Mouse (Mus musculus) hematopoietic stem cell, adult 5-6 weeks (primary cell): ENCODE measurements around the gene Mau2. TPM values are rescaled to one million over a fixed set of nuclear protein-coding genes. Genes with fewer than 3 reads are reported as not detected.
"Not testable (repeated sequence)": the region's sequence is repeated elsewhere in the genome, so short reads cannot be mapped to it uniquely, and the experiment has no call there.

ENCODE experiments used
- ATAC-seq, 2 experiments: fragments of 125-278 bp in 1 of 2; replicated peaks in 1 of 2; 2 replicates each; pipeline ENCODE4 v1.8.0; 2016 to 2017; ENCODE audit warnings: inconsistent platforms in 2 of 2, mild to moderate bottlenecking in 2 of 2, moderate number of reproducible peaks in 2 of 2, low read depth in 1 of 2, moderate TSS enrichment in 1 of 2; ENCODE audit not compliant: low FRiP score in 2 of 2, poor library complexity in 2 of 2, severe bottlenecking in 2 of 2, insufficient read depth in 1 of 2, low TSS enrichment in 1 of 2
- total RNA-seq: library from RNA; stranded (forward); fragments of 172-1452, 232-1000 nt; gene quantifications from 2 replicates; pipeline ENCODE4 v1.2.3, GENCODE M21; 2017

The Mau2 gene
- 35.5 and 45.4 TPM in 2 replicates for total RNA-seq

DNA sequence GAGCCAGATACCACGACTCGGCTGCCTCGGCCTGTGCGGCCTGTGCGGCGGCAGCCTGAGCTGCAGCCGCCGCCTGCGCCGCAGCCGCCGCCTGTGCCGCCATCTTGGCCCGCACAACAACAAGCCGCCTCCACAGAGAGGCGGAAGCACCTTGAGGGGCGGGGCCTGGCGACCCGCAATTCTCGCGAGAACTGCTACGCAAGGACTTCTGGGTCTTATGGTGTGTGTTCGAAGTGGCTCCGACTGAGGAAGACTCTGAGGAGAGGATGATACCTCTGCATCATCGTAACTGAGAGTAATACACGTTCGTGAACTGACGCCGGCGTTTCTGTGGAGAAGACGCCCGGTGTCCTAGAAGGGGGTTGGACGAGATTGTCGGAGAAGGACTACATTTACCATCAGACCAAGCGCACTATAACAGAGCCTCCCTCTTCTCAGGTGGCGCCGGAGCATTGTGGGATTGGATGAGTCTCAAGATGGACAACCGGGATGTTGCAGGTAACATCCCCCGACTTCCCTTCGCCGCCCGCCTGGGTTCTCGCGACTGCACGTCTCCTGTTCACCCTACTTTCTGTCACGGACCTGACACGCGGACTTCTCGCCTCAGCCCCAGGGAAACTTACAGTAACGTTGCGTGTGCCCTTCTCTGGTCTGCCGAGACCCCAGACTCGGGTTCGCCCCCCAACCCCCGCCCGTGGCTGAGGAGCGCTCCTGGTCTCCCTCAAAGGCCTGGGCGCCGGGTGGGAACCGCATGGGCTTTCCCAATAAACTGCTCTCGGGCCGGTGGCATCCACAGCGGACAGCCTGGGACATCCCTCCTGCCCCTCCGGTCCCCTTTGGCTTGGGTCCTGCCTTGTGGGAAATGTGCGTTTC lies at the start of gene Mau2, which contains the start of gene Sugp1:
Gene Mau2 (minus strand): TSS at position 152 of the 873 bp plus-strand sequence.
Gene Sugp1 (plus strand): TSS at position 231 of the 873 bp plus-strand sequence.
- peak; percentile 95 to 96 for ATAC-seq

- ATAC-seq: no peak
Measured at GRCm38 (mm10) chr8:70089296-70089960, 46.9 kb upstream of the Mau2 start.

GRCm38 (mm10) chr8:70087836-70088650 lies 45.5 kb upstream of the Mau2 start:
- peak; percentile 13 to 30; a peak in 1 of 4 replicates for ATAC-seq

DNA sequence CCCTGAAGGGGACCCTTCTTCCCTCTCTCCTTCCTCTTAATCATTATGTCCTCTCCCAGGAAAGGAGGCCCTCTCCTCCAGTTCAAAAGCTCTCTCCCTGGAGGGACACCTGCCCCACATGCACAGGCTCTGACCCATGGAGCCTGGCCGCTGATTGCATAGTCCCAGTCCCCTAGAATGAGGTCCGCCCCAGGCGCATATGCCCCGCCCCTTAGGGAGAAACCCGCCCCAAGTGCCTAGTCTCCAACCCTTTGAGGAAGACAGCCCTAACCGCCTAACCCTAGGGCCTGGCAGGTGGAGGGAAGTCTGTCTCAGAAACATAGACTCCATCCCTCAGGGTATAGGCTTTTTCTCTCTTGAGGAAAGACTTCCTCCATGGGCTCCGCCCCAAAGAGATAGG lies 44.7 kb upstream of the Mau2 start:
- no peak for ATAC-seq

GRCm38 (mm10) chr8:70086151-70086550 lies 43.6 kb upstream of the Mau2 start:
- no peak for ATAC-seq

DNA sequence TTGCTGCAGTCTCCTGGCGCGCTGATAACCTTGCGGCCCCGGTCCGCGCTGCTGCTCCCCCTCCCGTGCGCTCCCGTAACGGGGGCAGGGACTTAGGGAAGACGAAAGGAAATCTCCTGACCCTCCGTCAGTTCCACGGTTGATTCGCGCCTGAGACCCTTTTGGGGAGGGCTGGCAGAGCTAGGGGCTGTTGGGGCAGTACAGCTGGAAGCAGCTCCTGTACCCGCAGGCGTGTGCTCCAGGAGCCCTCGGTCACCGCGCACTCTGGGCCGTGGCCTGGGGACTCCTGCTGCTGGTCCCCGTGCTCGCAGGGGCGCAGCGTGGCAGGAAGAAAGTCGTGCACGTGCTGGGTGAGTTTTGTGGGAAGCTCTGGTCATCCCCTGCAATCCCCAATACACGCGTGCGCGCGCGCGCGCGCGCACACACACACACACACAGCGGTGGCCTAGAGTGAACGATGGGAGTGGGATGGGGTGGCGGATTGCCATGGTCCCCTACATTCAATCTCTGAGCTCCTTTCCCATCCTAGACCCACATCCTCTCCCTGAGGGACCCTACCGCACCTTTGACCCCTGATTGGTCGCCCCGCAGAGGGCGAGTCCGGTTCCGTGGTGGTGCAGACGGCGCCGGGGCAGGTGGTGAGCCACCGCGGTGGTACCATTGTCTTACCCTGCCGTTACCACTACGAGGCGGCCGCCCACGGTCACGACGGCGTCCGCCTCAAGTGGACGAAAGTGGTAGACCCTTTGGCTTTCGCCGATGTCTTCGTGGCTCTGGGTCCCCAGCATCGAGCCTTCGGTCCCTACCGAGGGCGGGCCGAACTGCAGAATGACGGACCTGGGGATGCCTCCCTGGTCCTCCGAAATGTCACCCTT lies 41.9 kb upstream of the Mau2 start:
- no peak for ATAC-seq

DNA sequence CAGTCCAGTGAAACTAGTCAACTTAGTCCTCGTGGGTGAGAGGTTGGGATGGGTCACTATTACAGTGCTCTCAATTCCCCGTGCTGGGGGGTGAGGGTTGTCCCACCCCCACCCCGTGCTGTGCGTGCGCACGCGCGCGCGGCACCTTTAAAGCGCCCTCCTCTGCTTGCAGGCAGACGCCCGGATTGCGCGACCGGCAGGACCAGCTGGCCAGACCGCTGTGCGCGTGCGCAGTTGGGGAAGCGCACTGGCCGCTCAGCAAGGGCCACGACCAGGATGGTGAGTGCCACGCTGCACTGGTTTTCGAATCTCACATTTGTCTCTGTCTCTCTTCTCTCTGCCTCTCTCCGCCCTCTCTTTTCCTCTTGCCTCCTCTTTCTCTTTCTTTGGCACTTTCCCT lies 40.8 kb upstream of the Mau2 start, which contains the start of gene Hapln4:
Gene Hapln4 (plus strand): TSS at position 173 of the 400 bp plus-strand sequence.
- ATAC-seq: no peak

DNA sequence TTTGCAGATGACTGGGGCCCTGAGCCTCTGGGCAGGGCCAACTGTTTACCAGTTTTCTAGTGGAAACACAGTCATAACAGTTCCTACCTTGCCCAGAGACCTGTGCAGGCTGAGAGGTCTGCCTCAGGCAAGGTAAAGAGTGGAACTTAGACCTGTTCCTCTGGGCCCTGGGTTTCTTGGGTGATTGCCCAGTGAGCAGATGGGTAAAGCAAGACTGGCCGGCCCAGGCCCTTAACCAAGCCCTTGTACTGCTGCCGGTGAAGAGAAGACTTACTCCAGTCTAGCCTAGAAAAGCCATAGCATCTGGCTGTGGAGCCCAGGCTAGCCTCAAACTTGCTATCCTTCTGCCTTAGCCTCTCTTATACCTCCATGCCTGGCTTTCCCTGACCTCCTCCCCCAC lies 39.4 kb upstream of the Mau2 start:
- no peak for ATAC-seq

GRCm38 (mm10) chr8:70073682-70074081 lies 31.1 kb upstream of the Mau2 start:
- no peak for ATAC-seq

DNA sequence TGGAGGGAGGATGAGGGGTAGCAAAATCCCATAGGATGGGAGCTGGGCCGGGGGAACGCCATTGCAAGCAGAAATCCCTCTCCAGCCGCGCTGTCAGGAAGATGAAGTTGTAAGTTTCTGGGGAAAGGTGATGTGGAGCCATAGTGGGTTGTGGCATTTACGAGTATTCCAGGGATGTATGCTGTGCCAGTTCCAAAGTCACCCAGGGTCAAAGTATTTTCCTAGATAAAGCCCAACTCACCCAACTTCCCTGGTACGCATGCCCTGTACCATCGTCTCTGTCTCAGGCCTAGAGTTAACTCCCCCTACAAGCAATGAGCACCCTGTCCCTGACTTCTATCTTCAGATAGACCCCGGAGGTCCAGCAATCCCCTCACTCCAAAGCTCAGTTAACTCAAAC lies 30.6 kb upstream of the Mau2 start:
- no peak for ATAC-seq

- ATAC-seq: peak; percentile 23 to 48
Measured at GRCm38 (mm10) chr8:70072441-70073069, 30.0 kb upstream of the Mau2 start, which contains the start of gene Tm6sf2. Tm6sf2 (plus strand) TSS chr8:70072924.

GRCm38 (mm10) chr8:70071836-70072440 lies 29.4 kb upstream of the Mau2 start:
- ATAC-seq: no peak

GRCm38 (mm10) chr8:70057721-70058120 lies 15.2 kb upstream of the Mau2 start:
- ATAC-seq: no peak

- ATAC-seq: not testable (repeated sequence)
Measured at GRCm38 (mm10) chr8:70050434-70050833, 7.9 kb upstream of the Mau2 start.

- no peak for ATAC-seq
Measured at GRCm38 (mm10) chr8:70049662-70050061, 7.1 kb upstream of the Mau2 start.

GRCm38 (mm10) chr8:70043996-70044395 lies 1.5 kb upstream of the Mau2 start:
- ATAC-seq: no peak
